Mouse (Mus musculus): ENCODE data around the gene Gabpb2.

Gene Gabpb2

DNA sequence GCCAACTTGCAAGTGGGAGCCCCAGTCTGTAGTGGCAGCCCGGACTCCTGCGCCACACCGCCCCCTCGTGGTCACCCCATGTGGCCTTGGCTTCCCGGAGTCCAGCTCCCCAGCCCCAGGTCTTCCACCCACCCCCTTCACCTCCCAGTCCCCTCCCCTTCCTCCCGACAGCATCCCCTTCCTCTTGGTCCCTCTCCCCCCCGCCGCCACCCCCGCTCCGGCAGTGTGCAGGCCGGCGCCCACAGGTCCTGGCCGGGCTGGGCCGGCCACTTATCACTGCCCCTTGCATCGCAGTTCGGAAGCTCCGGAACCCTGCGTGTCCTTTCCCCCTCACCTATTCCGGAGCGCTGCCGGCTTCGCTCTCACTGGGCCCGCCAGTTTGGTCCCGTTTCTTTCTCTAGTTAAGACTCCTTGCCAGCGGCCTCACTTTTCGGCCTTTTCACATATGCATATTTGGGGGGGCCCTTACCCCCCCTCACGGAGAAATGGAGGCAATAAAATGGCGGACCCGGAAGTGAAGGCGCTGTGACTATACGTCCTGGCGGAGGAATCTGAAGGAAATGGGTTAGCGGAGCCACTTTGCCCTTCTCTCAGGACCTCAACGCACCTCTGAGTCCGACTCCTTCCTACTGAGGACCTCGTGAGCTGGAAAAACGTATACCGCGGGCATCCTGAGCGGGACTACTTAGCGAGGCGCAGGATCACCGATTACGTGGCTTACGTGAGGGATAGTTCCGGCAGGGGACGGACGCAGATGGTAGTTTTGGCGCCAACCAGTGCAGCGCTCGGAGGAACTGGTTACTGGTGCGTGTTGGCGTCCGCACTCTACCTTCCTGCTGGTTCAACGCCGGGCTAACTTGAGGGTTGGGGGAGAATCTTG lies at the start of gene Gabpb2:
Gene Gabpb2, minus strand, starts transcription at position 662 of the 880 bp plus-strand sequence.
- DNase-seq (ENCODE audit: low spot score): peak; percentile 84

DNA sequence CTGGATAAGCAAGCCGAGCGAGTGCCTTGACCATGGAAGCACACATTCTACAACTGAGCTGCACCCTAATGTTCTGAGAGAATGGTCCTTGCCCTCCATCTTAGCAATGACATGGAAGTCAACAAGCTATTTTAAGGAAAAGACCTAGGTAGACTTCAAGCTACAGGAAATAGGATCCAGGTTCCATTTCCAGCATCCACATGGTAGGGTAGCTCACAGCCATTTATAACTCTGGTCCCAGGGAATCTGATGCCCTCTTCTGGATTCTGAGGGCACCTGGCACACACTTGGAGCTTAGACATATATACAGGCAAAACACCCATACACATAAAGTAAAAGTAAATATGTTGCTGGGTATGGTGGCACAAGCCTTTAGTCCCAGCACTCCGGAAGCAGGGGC lies 48.3 kb upstream of the Gabpb2 start:
- DNase-seq (ENCODE audit: low spot score): no peak

DNA sequence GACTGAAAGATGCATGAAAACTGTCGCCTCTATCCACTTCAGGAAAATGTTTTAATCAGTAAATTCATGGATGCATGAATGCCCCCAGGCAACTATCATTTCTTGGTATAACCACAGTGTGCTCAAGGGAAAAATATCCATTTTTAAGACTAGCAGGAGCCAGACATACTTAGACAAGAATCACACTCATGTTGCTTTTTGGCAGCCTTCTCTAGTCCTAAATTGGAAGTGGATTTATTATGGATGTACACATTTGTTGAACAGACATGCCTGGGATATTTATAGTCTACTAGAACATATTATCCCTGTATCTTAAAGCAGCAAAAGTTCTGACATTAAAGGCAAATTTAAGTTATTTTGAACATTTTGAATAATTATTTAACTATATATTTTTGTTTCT lies 47.0 kb upstream of the Gabpb2 start:
- DNase-seq (ENCODE audit: low spot score): no peak

DNA sequence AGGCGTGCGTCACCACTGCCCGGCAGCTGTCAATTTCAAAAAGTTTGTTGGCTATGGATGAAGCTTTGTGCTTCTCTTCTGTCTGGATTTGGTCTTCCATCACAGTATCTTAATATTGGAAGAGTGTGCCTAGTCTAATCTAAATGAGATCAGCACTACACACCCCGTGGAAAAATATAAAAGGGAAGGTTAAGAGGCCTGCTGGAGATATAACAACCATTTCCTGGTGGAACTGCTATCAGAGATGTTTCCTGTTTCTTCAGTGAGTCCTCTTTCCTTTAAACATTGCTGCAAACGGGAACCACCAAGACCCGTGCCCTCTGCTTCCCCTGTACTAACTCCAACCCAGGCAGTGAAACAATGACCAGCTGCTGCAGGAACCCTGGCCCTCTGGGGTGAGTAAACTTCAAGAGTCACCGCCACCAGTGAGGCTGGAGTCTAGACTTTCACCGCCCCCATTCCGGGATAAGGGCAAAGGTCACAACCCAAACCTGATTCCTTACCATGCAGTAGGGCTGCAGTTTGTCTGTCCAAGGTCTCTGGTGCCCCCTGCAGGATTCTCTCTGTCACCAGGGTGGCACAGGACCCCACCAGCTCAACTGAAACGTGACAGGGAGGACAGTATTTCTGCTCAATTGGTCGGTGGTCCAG lies 45.5 kb upstream of the Gabpb2 start:
- no peak for DNase-seq (ENCODE audit: low spot score)

DNA sequence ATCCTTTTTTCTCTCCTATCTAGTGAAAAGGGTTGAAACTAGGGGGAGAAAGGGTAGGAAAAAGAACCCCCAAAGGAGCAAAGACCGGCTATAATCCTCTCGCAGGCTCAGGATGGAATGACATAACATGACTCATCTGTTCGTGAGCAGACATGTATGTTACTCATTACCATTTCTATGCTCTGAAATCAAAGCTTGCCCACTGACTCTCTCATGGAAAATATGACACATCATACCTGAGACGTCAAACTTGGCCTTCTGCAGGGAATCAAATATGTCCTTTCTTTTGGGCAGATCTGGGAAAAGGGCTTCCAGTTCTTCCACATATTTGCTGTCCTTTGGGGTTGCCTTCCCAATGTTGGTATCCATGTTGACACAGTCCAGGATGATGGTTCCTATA lies 44.3 kb upstream of the Gabpb2 start:
- DNase-seq (ENCODE audit: low spot score): no peak

DNA sequence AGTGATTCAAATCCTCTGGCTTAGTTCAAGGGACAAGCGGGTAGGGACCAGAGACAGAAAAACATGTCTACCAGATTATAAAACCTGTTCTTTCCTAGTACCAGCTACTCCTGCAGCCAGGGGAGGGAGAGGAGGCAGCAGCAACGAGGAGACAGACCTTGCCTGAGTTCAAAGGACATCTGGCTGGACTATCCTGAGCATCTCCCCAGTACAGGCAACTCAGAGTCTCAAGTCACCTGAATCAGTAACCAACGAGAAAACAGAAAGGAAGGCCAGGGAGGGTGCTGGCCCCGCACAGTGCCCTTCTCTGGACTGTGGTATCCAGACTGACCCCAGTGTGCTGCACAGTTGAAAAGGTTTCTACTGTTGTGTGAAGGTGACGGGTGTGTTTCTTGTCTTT lies 39.2 kb upstream of the Gabpb2 start:
- no peak for DNase-seq (ENCODE audit: low spot score)

DNA sequence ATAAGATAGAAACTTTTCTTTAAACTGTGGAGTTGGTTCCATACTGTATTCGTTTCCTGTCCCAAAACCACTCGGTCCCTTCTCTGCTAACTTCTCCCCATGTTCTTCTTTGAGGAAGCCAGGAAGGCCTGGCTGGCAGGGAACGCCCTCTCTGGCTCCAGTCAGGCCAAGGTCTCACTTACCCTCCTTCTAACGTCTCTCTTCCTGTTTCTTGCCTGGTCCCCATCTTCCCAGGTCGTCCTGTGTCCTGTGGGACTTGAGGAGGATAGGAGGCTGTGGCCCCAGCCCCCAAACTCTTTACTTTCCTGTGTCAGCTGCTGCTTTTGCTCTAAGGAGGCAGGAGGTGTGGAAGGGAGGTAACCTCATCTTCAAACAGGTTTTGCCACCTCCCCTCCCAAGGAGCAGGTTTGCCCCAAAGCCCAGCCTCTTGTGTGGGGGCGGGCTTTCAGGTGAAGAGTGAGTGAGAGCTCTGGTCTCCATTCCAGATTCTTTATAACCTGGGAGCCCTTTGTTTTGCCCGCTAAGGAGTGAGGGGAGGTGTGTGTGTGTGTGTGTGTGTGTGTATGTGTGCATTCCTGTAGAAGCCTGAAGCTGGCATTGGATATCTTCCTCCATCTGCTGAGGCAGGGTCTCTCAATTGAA lies 33.2 kb upstream of the Gabpb2 start, which contains the start of gene Bnipl:
Gene Bnipl, minus strand, starts transcription at position 411 of the 642 bp plus-strand sequence.
- DNase-seq (ENCODE audit: low spot score): no peak

DNA sequence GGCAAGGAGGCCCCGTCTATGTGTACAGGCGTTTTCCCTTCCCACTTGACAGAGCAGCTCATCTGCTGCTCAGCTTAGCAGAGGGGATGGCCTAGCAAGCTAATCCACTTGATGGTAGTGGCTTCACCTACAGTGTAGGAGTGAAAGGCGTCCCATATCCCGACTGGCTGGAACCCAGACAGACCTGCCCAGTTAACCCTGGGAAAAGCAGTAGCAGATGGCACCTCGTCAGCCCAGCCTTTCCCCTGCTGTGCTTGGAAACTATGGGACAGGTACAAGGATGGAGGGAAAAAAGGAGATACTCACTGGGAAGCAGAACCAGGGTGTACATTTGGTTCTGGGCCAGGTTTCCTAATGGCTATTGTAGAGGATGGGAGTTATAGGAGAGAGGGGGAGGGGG lies 32.6 kb upstream of the Gabpb2 start:
- DNase-seq (ENCODE audit: low spot score): no peak

DNA sequence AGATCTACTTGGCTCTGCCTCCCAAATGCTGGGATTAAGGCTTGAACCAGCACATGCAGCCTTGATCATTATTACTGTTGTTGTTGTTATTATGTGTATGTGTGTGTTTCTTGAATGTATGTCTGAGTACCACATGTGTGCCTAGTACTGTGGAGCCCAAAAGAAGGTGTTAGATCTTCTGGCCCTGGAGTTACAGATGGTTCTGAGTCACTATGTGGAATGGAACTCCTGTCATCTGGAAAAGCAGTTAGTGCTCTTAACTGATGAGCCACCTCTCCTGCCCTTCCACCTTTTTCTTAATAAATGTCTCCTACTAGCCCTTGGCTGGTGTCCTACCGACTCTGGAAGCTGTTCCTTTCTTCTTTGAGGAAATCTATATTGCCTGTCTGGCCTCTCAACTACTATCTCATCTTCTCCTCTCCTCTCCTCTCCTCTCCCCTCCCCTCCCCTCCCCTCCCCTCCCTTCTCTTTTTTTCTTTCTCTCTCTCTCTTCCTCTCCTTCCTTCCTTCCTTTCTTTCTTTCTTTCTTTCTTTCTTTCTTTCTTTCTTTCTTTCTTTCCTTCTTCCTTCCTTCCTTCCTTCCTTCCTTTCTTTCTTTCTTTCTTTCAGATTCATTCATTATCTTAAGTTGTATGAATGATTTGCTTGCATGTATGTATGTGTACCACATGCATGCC lies 30.1 kb upstream of the Gabpb2 start:
- DNase-seq (ENCODE audit: low spot score): no peak

DNA sequence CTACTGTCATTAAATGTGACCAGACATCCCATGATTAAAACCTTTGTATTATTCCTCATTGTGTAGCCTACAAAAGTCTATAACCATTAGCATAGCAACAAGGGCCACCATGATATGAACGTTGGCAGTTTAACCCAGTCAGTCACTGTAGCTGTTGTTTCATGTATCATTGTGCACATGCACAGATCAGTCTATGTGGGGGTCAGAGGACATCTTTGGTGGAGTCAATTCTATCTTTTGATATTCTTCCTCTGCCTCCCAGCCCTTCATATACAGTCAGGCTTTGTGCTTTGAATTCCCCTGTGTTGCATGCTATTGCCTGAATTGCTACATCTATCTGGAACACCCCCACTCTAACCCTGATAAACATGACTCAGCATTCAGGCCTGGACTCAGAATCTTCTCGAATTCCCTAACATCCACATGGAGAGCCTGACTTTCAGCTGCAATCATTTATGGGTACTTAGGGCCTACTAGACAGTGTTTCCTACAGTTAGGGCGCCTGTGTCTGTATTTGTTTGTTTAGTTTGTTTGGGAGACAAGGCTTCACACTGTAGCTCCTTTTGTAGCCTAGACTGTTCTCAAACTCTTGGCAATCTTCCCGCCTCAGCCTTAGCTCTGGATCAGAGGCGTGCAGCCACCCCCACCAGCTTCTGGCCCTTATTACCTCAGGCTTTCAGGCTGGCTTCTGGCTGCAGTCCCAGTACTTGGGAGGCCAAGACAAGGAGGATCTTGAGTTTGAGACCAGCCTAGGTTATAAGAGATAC lies 28.9 kb upstream of the Gabpb2 start:
- DNase-seq (ENCODE audit: low spot score): no peak

DNA sequence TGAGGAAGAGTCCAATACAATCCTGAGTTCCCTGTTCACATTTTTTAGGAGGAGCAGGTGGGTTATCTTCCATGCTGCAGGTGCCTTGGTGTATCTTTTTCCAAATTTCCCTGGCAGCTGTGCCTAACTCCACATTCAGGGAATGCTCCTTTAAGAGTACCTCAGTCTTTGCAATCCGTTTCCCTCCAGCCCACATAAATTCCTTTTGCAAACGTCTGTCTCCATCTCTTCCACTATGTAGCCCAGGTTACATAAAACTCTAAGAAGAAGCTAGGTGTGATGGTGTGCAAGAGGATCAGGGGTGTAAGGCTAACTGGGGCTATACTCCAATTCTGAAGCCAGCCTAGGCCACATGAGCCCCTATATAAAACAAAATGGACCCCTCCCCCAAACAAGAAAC lies 25.4 kb upstream of the Gabpb2 start:
- no peak for DNase-seq (ENCODE audit: low spot score)

DNA sequence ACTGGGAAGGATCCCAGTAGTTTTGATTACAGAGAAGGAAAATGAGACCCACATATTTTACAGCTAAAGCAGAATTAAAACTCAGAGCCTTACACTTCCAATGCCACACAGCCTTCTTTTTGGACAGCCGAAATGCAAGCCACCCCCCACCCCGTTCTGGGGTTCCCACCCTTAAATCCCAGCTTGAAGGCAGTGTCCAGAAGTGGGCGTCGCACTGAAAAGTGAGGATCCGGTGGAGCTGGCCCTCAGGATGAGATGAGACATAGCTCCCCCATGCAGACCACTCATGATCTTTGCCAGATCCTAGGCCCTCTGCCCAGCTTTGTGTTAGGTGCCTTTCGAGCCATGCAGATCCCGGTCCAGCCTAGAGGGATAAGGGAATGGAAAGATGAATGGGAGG lies 23.8 kb upstream of the Gabpb2 start, which contains the start of gene Gm128:
Gene Gm128, minus strand, starts transcription at position 101 of the 400 bp plus-strand sequence.
- no peak for DNase-seq (ENCODE audit: low spot score)

DNA sequence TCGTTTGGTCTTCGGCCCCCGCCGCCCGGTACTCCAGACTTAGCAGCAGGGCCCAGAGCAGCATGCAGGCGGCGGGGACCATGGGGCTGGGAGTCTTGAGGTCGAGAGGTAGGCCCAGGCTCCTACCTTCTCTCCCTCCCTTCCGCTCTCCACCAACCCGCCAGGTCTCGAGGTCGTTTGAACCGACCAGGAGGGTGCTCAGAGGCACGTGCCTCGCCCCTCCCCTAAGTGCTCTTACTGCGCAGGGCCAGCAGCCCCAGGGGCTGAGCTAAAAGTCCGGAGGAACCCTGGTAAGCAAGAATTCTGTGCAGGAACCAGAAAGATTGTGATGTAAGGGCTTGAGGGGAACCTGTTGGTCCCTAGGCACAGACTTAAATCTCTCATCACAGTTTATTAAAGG lies 23.2 kb upstream of the Gabpb2 start:
- no peak for DNase-seq (ENCODE audit: low spot score)

DNA sequence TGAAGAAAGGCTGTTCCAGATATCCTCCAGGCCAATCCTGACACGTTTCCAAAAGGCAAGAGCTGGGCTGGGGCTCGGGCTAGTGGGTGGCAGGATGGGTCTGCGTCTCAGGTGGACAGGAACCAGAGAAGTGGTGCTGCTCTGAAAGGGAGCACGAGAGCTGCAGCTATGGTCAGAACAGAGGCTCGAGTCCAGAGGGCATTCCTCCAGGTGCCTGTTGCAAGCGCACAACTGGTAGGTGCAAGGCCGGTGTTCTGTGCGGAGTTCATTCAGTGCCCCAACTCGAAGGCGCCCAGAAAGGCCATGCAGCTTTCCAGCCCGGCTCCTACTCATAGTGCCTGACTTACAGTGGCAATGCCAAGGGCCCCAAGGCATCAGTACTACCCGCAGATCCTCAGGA lies 22.3 kb upstream of the Gabpb2 start:
- no peak for DNase-seq (ENCODE audit: low spot score)

DNA sequence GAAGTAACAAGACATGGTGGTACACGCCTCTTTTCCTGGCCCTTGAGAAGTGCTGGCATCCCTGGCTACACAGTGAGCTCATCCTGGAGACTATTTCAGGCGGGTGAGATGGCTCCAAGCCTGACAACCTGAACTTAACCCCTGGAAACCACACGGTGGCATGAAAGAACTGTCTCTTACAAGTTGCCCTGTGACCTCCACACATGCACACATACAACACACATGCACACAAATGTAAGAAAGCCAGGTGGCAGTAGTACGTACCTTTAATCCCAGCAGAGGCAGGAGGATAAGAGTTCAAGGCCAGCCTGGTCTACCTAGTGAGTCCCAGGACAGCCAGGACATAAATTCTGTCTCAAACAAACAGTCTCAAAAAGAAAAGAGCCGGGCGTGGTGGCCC lies 21.3 kb upstream of the Gabpb2 start:
- DNase-seq (ENCODE audit: low spot score): no peak

DNA sequence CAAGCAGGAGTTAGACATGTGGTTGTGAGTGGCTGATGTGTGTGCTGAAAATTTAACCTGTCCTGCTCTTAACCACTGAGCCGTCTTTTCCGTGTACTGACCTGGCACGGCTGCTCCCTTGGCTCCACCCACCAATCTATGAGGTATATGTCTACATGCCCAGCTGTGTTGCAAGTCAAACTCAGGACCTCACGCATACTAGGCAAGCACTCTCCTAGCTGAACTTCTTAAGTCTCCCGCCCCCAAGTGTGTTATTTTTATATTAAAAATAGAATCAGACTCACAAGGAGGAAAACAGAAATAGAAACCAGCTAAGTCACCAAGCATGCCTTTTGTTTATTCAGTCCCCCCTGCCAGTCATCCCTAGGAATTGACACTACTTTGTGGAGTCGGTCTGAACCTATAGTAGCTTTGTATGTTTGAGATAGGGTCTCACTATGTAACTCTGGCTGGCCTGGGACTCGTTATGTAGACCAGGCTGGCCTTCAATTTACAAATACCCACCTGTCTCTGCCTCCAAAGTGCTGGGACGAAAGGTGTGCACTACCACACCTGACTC lies 19.9 kb upstream of the Gabpb2 start:
- DNase-seq (ENCODE audit: low spot score): no peak

DNA sequence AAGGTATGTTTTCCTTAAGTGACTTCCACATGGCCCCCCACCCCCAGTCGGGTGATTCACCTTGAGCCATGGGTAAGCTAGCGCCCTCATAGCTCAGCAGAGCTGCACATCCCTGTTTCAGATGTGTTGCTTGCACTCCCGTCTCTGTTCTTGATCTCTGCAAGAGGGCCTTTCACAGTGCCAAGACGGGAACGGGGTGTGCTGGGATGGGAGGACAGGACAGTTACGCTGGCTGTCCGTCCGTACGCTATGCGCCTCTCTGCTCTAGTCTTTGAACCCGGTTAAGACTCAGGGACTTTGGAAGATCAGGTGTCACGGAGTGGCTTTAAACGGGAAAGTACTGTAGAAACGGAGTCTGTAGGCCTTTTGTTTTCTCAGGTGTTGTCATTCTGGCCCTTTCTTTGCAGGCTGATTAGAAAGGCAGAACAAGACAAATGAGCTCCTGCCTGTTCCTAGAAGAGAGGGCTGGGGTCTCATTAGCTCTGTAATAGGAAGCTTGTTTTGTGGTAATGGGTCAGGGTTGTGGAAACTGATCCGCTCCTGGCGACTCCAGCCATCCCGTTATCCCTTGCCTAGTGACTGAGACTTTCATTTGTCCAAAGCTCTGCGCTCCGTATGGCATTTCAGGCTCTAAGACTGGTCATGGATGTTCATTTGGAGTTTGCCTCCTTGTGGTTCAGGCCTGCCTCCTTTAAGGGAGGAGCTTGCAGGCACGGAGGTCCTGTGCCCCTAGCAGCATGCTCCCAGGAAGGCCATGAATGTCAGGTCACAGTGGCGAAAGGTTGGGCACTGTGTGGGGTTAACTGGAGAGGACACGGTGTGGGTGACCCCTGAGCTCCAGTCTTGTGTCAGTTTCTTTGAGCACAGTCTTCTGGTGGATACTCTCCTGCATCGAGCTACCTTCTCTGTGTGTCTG lies 17.9 kb upstream of the Gabpb2 start:
- DNase-seq (ENCODE audit: low spot score): no peak

DNA sequence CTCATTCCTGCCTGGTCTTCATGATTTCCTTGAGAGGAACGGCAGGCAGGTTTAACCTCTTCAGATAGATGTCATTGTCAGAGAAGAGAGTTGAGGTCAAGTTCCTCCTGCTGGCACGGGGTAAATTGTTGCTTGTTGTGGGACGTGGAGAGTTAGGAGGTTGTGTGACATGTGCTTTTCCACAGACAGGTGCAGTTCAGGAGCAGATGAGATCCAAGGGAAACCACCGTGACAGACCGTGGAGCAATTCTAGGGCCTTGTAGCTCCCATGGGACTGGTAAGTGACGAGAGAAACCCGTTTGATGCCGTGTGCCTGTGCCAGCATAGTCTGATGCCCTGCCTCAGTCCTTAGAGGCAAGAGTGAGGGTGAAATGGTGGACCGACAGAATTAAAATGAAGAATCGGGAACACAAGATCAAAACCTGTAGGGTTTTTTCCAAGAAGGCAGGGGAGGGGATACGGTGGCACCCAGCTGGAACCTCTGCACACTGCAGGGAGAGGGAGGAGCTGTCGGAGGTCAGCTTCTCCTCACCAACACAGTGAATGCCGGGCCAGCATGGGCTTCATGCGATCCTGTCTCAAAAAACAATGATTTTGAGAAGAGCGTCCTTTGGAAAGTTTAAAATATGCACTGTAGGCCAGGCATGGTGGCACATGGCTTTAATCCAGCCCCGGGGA lies 15.7 kb upstream of the Gabpb2 start:
- DNase-seq (ENCODE audit: low spot score): no peak

DNA sequence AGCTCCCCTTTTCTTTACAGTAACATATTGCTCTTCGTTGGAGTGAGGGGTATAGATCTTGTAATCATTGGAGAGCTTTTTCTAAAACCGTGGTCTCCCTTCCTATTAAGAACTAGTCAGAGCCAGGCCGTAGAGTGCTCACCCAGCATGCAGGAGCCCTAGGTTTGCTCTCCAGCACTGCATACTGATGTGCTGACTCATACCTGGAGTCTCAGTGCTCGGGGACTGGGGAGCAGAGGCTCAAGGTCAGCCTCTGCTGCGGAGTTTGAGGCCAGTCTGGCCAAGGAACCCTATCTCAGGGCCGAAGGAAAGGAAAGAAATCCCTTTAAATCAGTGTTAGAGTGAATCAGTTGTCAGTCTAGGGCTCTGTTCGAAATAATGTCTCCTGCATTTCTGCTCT lies 15.1 kb upstream of the Gabpb2 start:
- no peak for DNase-seq (ENCODE audit: low spot score)
